ENCODE assay signal across 22 mouse cellular contexts in genomic region chr12:32619830-32620229, GRCm38 (mm10).
DNase-seq lines count a peak whose midpoint lies in the region; ATAC-seq and TF ChIP-seq lines count a peak whose summit lies in the region.
"Had no signal": no experiment of that assay in that cellular context is flagged by ENCODE, and none has a peak within 500 bp of the region (broad histone marks: within the 10 kb centered on the region; RNA-seq: fewer than 3 reads in every experiment).

No protein-coding gene starts in this region.

- H3K9me3 ChIP-seq in CH12.LX (replicated peaks; ENCODE audit: low read length) (no peaks in the 10 kb centered on the region), ES-E14 (ENCODE audit: control insufficient read depth, insufficient read depth, low read depth, low read length) (no peaks in the 10 kb centered on the region)
- H3K9me3 ChIP-seq in hindbrain, embryonic 16.5 days (ENCODE audit: control insufficient read depth, low read length): peaks cover 2% of the 10 kb centered on the region; the same call in 1 of the 2 replicates
- H3K9me3 ChIP-seq: embryonic facial prominence, embryonic 15.5 days; forebrain, embryonic 10.5 days had no signal

- TF ChIP-seq CTCF in CH12.LX (conservative IDR thresholded peaks at IDR 0.05 in 1 of 2, IDR thresholded peaks at IDR 0.05 in 1 of 2; ENCODE audit: low read depth in 2 of 2, low read length in 2 of 2): peak in 1 of 2 experiments; percentile 55; a peak in 2 of 4 replicates

- H3K4me2 ChIP-seq in CH12.LX (ENCODE audit: insufficient read depth, low read depth, poor library complexity, severe bottlenecking): no peak overlapping the region
- H3K4me2 ChIP-seq in hindbrain, embryonic 16.5 days (ENCODE audit: low read length): no peak overlapping the region
- H3K4me2 ChIP-seq: embryonic facial prominence, embryonic 15.5 days; heart, embryonic 12.5 days; hindbrain, embryonic 15.5 days had no signal

- no peak for TF ChIP-seq POLR2A in CH12.LX (IDR thresholded peaks at IDR 0.05; ENCODE audit: low read depth, low read length)

- TF ChIP-seq EP300 in CH12.LX (IDR thresholded peaks at IDR 0.05; ENCODE audit: low read length): no peak

- no peaks in the 10 kb centered on the region for H3K79me2 ChIP-seq in CH12.LX (replicated peaks; ENCODE audit: control insufficient read depth, extremely low read depth, insufficient read depth, poor library complexity, severe bottlenecking)

- no peak overlapping the region for H3K4me3 ChIP-seq in CH12.LX (replicated peaks in 1 of 3; ENCODE audit: low read depth in 2 of 3, low read length in 2 of 3, poor library complexity in 1 of 3)
- no peak overlapping the region for H3K4me3 ChIP-seq in ES-E14 (ENCODE audit: insufficient read depth in 1 of 2, low read depth in 1 of 2, low read length in 2 of 2, poor library complexity in 1 of 2, severe bottlenecking in 1 of 2)
- H3K4me3 ChIP-seq in hindbrain, embryonic 16.5 days (ENCODE audit: low read length): no peak overlapping the region
- H3K4me3 ChIP-seq: embryonic facial prominence, embryonic 15.5 days; erythroblast, embryonic 14.5 days; forebrain, embryonic 10.5 days; gastrocnemius, adult 2 months; heart, embryonic 12.5 days; hindbrain, embryonic 15.5 days had no signal

- in situ Hi-C loops in CH12.LX (cut with MboI; ENCODE audit: low pct_ligation_motif_present, low pct_unique_long_range_greater_than_20kb, low sequenced_read_pairs) (no loop called here), ES-E14 (cut with MboI; ENCODE audit: low sequenced_read_pairs in 2 of 2, unreplicated experiment in 2 of 2) (no loop called here)

- no peaks in the 10 kb centered on the region for H3K36me3 ChIP-seq in CH12.LX (replicated peaks in 1 of 2; ENCODE audit: control insufficient read depth in 1 of 2, insufficient read depth in 1 of 2, low read length in 1 of 2)
- H3K36me3 ChIP-seq in ES-E14 (ENCODE audit: control insufficient read depth, insufficient read depth, low read length, poor library complexity, severe bottlenecking): no peaks in the 10 kb centered on the region
- H3K36me3 ChIP-seq in hindbrain, embryonic 16.5 days (ENCODE audit: control insufficient read depth, insufficient read depth, low read length): no peaks in the 10 kb centered on the region
- H3K36me3 ChIP-seq: embryonic facial prominence, embryonic 15.5 days; forebrain, embryonic 10.5 days; heart, embryonic 12.5 days; hindbrain, embryonic 15.5 days had no signal

- H3K9ac ChIP-seq in CH12.LX (ENCODE audit: insufficient read depth, low read depth) (no peak overlapping the region), ES-E14 (ENCODE audit: insufficient read depth, low read depth, low read length, poor library complexity, severe bottlenecking) (no peak overlapping the region)
- no peak overlapping the region for H3K9ac ChIP-seq in hindbrain, embryonic 16.5 days (ENCODE audit: low read depth, low read length)
- H3K9ac ChIP-seq: embryonic facial prominence, embryonic 15.5 days; heart, embryonic 12.5 days; hindbrain, embryonic 15.5 days had no signal

- peak; percentile 50 for TF ChIP-seq RAD21 in CH12.LX (IDR thresholded peaks at IDR 0.05; ENCODE audit: low read depth, low read length)

- DNase-seq in embryo, embryonic 10.5 days (ENCODE audit: low spot score): peak; percentile 15
- DNase-seq in embryo, embryonic 11 days: no peak
- DNase-seq in CH12.LX (ENCODE audit: extremely low read depth): peak; percentile 14
- peak; percentile 15 for DNase-seq in ES-E14 (ENCODE audit: low read depth, low spot score)
- no peak for DNase-seq in cerebellum, postnatal 4 days (ENCODE audit: low spot score in 2 of 2)
- DNase-seq in adrenal gland, postnatal 14 days: no peak
- DNase-seq: adrenal gland, postnatal 10 days; cerebellum, adult 11-12 months; cerebellum, adult 9-10 months; cerebellum, postnatal 25 days; gastrocnemius, adult 2 months; gastrocnemius, postnatal 25 days; heart, postnatal 36 days had no signal

- H3K4me1 ChIP-seq in CH12.LX (ENCODE audit: control insufficient read depth in 1 of 2, insufficient read depth in 2 of 2) (no peaks in the 10 kb centered on the region), ES-E14 (ENCODE audit: control insufficient read depth in 2 of 2, insufficient read depth in 2 of 2, low read length in 2 of 2, poor library complexity in 1 of 2) (no peaks in the 10 kb centered on the region)
- no peaks in the 10 kb centered on the region for H3K4me1 ChIP-seq in hindbrain, embryonic 16.5 days (ENCODE audit: control insufficient read depth, insufficient read depth, low read depth, low read length)
- H3K4me1 ChIP-seq: embryonic facial prominence, embryonic 15.5 days; heart, embryonic 12.5 days; hindbrain, embryonic 15.5 days had no signal

- no peaks in the 10 kb centered on the region for H3K27me3 ChIP-seq in CH12.LX (replicated peaks)
- no peaks in the 10 kb centered on the region for H3K27me3 ChIP-seq in hindbrain, embryonic 16.5 days (replicated peaks; ENCODE audit: control insufficient read depth, insufficient read depth, low read length)
- H3K27me3 ChIP-seq: embryonic facial prominence, embryonic 15.5 days; heart, embryonic 12.5 days; hindbrain, embryonic 15.5 days had no signal

- dilution Hi-C loops in CH12.LX (cut with MboI; ENCODE audit: extremely low pct_ligation_motif_present, extremely low pct_unique_long_range_greater_than_20kb, low sequenced_read_pairs): no loop called here

- H3K27ac ChIP-seq in CH12.LX (ENCODE audit: insufficient read depth, low read depth) (no peak overlapping the region), ES-E14 (ENCODE audit: insufficient read depth, low read depth, low read length, poor library complexity, severe bottlenecking) (no peak overlapping the region)
- no peak overlapping the region for H3K27ac ChIP-seq in hindbrain, embryonic 16.5 days (ENCODE audit: low read depth, low read length)
- H3K27ac ChIP-seq: embryonic facial prominence, embryonic 15.5 days; forebrain, embryonic 10.5 days; gastrocnemius, adult 2 months; hindbrain, embryonic 15.5 days had no signal

- WGBS in hindbrain, embryonic 16.5 days: 66% methylated on average over 4 of the region's 4 CpGs

- ATAC-seq in hindbrain, embryonic 16.5 days: no peak
- ATAC-seq: forebrain, embryonic 14.5 days; inflammation-experienced regulatory T-cells, adult 6 months; intestine, postnatal 0 days had no signal

TF ChIP-seq in CH12.LX, 34 proteins besides CTCF, POLR2A, EP300 and RAD21:
- TF ChIP-seq USF2 (conservative IDR thresholded peaks at IDR 0.05; ENCODE audit: low read depth, low read length): no peak
- TF ChIP-seq UBTF (IDR thresholded peaks at IDR 0.05; ENCODE audit: low read depth, low read length): no peak
- TF ChIP-seq RCOR1 (conservative IDR thresholded peaks at IDR 0.05; ENCODE audit: low read depth, low read length): no peak
- no peak for TF ChIP-seq ZKSCAN1 (IDR thresholded peaks at IDR 0.05; ENCODE audit: borderline replicate concordance, low read depth, low read length)
- peak; percentile 44 for TF ChIP-seq SMC3 (IDR thresholded peaks at IDR 0.05; ENCODE audit: low read depth, low read length)

TF ChIP-seq in ES-E14, 5 proteins besides CTCF, POLR2A, EP300 and RAD21:
- TF ChIP-seq ZNF384 (IDR thresholded peaks at IDR 0.05; ENCODE audit: low read depth, low read length) (no peak), HCFC1 (IDR thresholded peaks at IDR 0.05; ENCODE audit: borderline replicate concordance, insufficient read depth, low read length) (no peak), ZC3H11A (IDR thresholded peaks at IDR 0.05; ENCODE audit: borderline replicate concordance, low read depth, low read length) (no peak), MAFK (IDR thresholded peaks at IDR 0.05; ENCODE audit: insufficient read depth, low read depth, low read length) (no peak), CHD2 (IDR thresholded peaks at IDR 0.05; ENCODE audit: low read depth, low read length) (no peak)

Comparison
In these comparisons a context has a peak if more than half of its experiments do, and no peak if none do; other contexts are left out.
1. DNase-seq: peak in embryo, embryonic 10.5 days (single experiment), CH12.LX (single experiment) and ES-E14 (single experiment); none in embryo, embryonic 11 days (single experiment), cerebellum, postnatal 4 days (0 of 2) and adrenal gland, postnatal 14 days (single experiment).